Mouse (Mus musculus): ENCODE results near the gene Cd47. TPM values are rescaled to one million over a fixed set of nuclear protein-coding genes. Genes with fewer than 3 reads are reported as not detected.
"Not testable (repeated sequence)": the region's sequence is repeated elsewhere in the genome, so short reads cannot be mapped to it uniquely, and the experiment has no call there.

Gene Cd47
- polyA plus RNA-seq, 1 experiment = 112 TPM

GRCm38 (mm10) chr16:49818146-49818545 is 17.8 kb downstream of the Cd47 start:
- no peaks in the 10 kb centered on the region for H3K36me3 ChIP-seq (ENCODE audit: control insufficient read depth, insufficient read depth, low read length)
- no peaks in the 10 kb centered on the region for H3K27me3 ChIP-seq (ENCODE audit: control insufficient read depth, insufficient read depth, low read length)
- 23% methylated on average over 5 of the region's 5 CpGs for WGBS
- no peak overlapping the region for H3K4me3 ChIP-seq (ENCODE audit: control insufficient read depth, insufficient read depth, low read length)
- H3K27ac ChIP-seq (ENCODE audit: control insufficient read depth, insufficient read depth, low read length) = peak overlapping the region; percentile 94
- H3K4me1 ChIP-seq (replicated peaks; ENCODE audit: control insufficient read depth, insufficient read depth, low read length) = peaks cover 23% of the 10 kb centered on the region
- DNase-seq = no peak
- TF ChIP-seq CTCF (IDR thresholded peaks at IDR 0.05; ENCODE audit: borderline replicate concordance, control insufficient read depth, extremely low read depth, insufficient read depth, low read length, poor library complexity) (no peak), POLR2A (IDR thresholded peaks at IDR 0.05; ENCODE audit: control insufficient read depth, extremely low read depth, insufficient read depth, low read length, poor library complexity) (no peak)

GRCm38 (mm10) chr16:49818627-49819026 is 18.3 kb downstream of the Cd47 start:
- Histone ChIP-seq H3K4me3 (ENCODE audit: control insufficient read depth, insufficient read depth, low read length) (no peak overlapping the region), H3K27me3 (ENCODE audit: control insufficient read depth, insufficient read depth, low read length) (no peaks in the 10 kb centered on the region), H3K27ac (ENCODE audit: control insufficient read depth, insufficient read depth, low read length) (peak overlapping the region; percentile 98), H3K4me1 (replicated peaks; ENCODE audit: control insufficient read depth, insufficient read depth, low read length) (peaks cover 23% of the 10 kb centered on the region), H3K36me3 (ENCODE audit: control insufficient read depth, insufficient read depth, low read length) (no peaks in the 10 kb centered on the region)
- peak; percentile 63 for DNase-seq
- TF ChIP-seq POLR2A (IDR thresholded peaks at IDR 0.05; ENCODE audit: control insufficient read depth, extremely low read depth, insufficient read depth, low read length, poor library complexity) (no peak), CTCF (IDR thresholded peaks at IDR 0.05; ENCODE audit: borderline replicate concordance, control insufficient read depth, extremely low read depth, insufficient read depth, low read length, poor library complexity) (no peak)
- 9% methylated on average over 6 of the region's 6 CpGs for WGBS

GRCm38 (mm10) chr16:49819494-49819893 is 19.2 kb downstream of the Cd47 start:
- TF ChIP-seq CTCF (IDR thresholded peaks at IDR 0.05; ENCODE audit: borderline replicate concordance, control insufficient read depth, extremely low read depth, insufficient read depth, low read length, poor library complexity) = no peak
- no peak for TF ChIP-seq POLR2A (IDR thresholded peaks at IDR 0.05; ENCODE audit: control insufficient read depth, extremely low read depth, insufficient read depth, low read length, poor library complexity)
- Histone ChIP-seq H3K36me3 (ENCODE audit: control insufficient read depth, insufficient read depth, low read length) (no peaks in the 10 kb centered on the region), H3K27ac (ENCODE audit: control insufficient read depth, insufficient read depth, low read length) (peak overlapping the region; percentile 50; the same call in 1 of the 2 replicates), H3K27me3 (ENCODE audit: control insufficient read depth, insufficient read depth, low read length) (no peaks in the 10 kb centered on the region), H3K4me1 (replicated peaks; ENCODE audit: control insufficient read depth, insufficient read depth, low read length) (peaks cover 23% of the 10 kb centered on the region), H3K4me3 (ENCODE audit: control insufficient read depth, insufficient read depth, low read length) (no peak overlapping the region)
- 51% methylated on average over 3 of the region's 3 CpGs for WGBS
- DNase-seq = no peak

- DNase-seq; H3K27ac ChIP-seq (ENCODE audit: control insufficient read depth, insufficient read depth, low read length); H3K27me3 ChIP-seq (ENCODE audit: control insufficient read depth, insufficient read depth, low read length); H3K36me3 ChIP-seq (ENCODE audit: control insufficient read depth, insufficient read depth, low read length); H3K4me1 ChIP-seq (replicated peaks; ENCODE audit: control insufficient read depth, insufficient read depth, low read length); H3K4me3 ChIP-seq (ENCODE audit: control insufficient read depth, insufficient read depth, low read length): not testable (repeated sequence)
- 93% methylated on average over 3 of the region's 3 CpGs for WGBS
Measured at GRCm38 (mm10) chr16:49830911-49831310, 30.6 kb downstream of the Cd47 start.

GRCm38 (mm10) chr16:49832339-49832738 is 32.0 kb downstream of the Cd47 start:
- peaks cover 12% of the 10 kb centered on the region for H3K4me1 ChIP-seq (replicated peaks; ENCODE audit: control insufficient read depth, insufficient read depth, low read length)
- TF ChIP-seq POLR2A (IDR thresholded peaks at IDR 0.05; ENCODE audit: control insufficient read depth, extremely low read depth, insufficient read depth, low read length, poor library complexity) = no peak
- no peak overlapping the region for H3K27ac ChIP-seq (ENCODE audit: control insufficient read depth, insufficient read depth, low read length)
- no peak overlapping the region for H3K4me3 ChIP-seq (ENCODE audit: control insufficient read depth, insufficient read depth, low read length)
- no peaks in the 10 kb centered on the region for H3K36me3 ChIP-seq (ENCODE audit: control insufficient read depth, insufficient read depth, low read length)
- WGBS = 48% methylated on average over 3 of the region's 3 CpGs
- H3K27me3 ChIP-seq (ENCODE audit: control insufficient read depth, insufficient read depth, low read length) = no peaks in the 10 kb centered on the region
- DNase-seq = no peak

- Histone ChIP-seq H3K36me3 (ENCODE audit: control insufficient read depth, insufficient read depth, low read length) (no peaks in the 10 kb centered on the region), H3K4me3 (ENCODE audit: control insufficient read depth, insufficient read depth, low read length) (no peak overlapping the region), H3K27ac (ENCODE audit: control insufficient read depth, insufficient read depth, low read length) (no peak overlapping the region; the same call in 1 of the 2 replicates), H3K4me1 (replicated peaks; ENCODE audit: control insufficient read depth, insufficient read depth, low read length) (peaks cover 15% of the 10 kb centered on the region), H3K27me3 (ENCODE audit: control insufficient read depth, insufficient read depth, low read length) (no peaks in the 10 kb centered on the region)
- DNase-seq = no peak
- TF ChIP-seq CTCF (IDR thresholded peaks at IDR 0.05; ENCODE audit: borderline replicate concordance, control insufficient read depth, extremely low read depth, insufficient read depth, low read length, poor library complexity) (no peak), POLR2A (IDR thresholded peaks at IDR 0.05; ENCODE audit: control insufficient read depth, extremely low read depth, insufficient read depth, low read length, poor library complexity) (no peak)
- WGBS = 66% methylated on average over 4 of the region's 4 CpGs
Measured at GRCm38 (mm10) chr16:49834130-49834693, 33.9 kb downstream of the Cd47 start.

- 51% methylated on average over 6 of the region's 6 CpGs for WGBS
Measured at GRCm38 (mm10) chr16:49836634-49837164, 36.4 kb downstream of the Cd47 start.

More at GRCm38 (mm10) chr16:49836634-49837164, 36.4 kb downstream of the Cd47 start:
- no peaks in the 10 kb centered on the region for H3K27me3 ChIP-seq (ENCODE audit: control insufficient read depth, insufficient read depth, low read length)
- no peak overlapping the region for H3K27ac ChIP-seq (ENCODE audit: control insufficient read depth, insufficient read depth, low read length)
- H3K4me3 ChIP-seq (ENCODE audit: control insufficient read depth, insufficient read depth, low read length) = no peak overlapping the region
- TF ChIP-seq POLR2A (IDR thresholded peaks at IDR 0.05; ENCODE audit: control insufficient read depth, extremely low read depth, insufficient read depth, low read length, poor library complexity) (no peak), CTCF (IDR thresholded peaks at IDR 0.05; ENCODE audit: borderline replicate concordance, control insufficient read depth, extremely low read depth, insufficient read depth, low read length, poor library complexity) (no peak)
- H3K36me3 ChIP-seq (ENCODE audit: control insufficient read depth, insufficient read depth, low read length) = no peaks in the 10 kb centered on the region
- no peak for DNase-seq
- peaks cover 20% of the 10 kb centered on the region for H3K4me1 ChIP-seq (replicated peaks; ENCODE audit: control insufficient read depth, insufficient read depth, low read length)

Data from thymus, adult 2 months (tissue).